Mouse (Mus musculus): Measurements from ENCODE around the gene Cldn10. TPM values are rescaled to one million over a fixed set of nuclear protein-coding genes. Genes with fewer than 3 reads are reported as not detected.

The Cldn10 gene
- polyA plus RNA-seq, 1 experiment, result 1.3 TPM

- TF ChIP-seq POLR2A (IDR thresholded peaks at IDR 0.05; ENCODE audit: borderline replicate concordance, control insufficient read depth, low read depth, low read length), result no peak
- no peak for TF ChIP-seq CTCF (IDR thresholded peaks at IDR 0.05; ENCODE audit: control insufficient read depth, insufficient read depth, low read length)
- 74% methylated on average over 3 of the region's 3 CpGs for WGBS
- Histone ChIP-seq H3K4me1 (ENCODE audit: control insufficient read depth, insufficient read depth, low read length) (no peaks in the 10 kb centered on the region; the same call in 1 of the 2 replicates), H3K4me3 (replicated peaks; ENCODE audit: control insufficient read depth, low read depth, low read length) (no peak overlapping the region), H3K27ac (ENCODE audit: control insufficient read depth, insufficient read depth, low read depth, low read length, poor library complexity) (no peak overlapping the region)
Measured at GRCm38 (mm10) chr14:118903397-118903796, 115.7 kb downstream of the Cldn10 start.

GRCm38 (mm10) chr14:118903867-118904562, 116.3 kb downstream of the Cldn10 start:
- 70% methylated on average over 6 of the region's 6 CpGs for WGBS
- TF ChIP-seq POLR2A (IDR thresholded peaks at IDR 0.05; ENCODE audit: borderline replicate concordance, control insufficient read depth, low read depth, low read length), result no peak
- no peak for TF ChIP-seq CTCF (IDR thresholded peaks at IDR 0.05; ENCODE audit: control insufficient read depth, insufficient read depth, low read length)
- no peak overlapping the region for H3K4me3 ChIP-seq (replicated peaks; ENCODE audit: control insufficient read depth, low read depth, low read length)
- H3K4me1 ChIP-seq (ENCODE audit: control insufficient read depth, insufficient read depth, low read length), result no peaks in the 10 kb centered on the region; the same call in 1 of the 2 replicates
- H3K27ac ChIP-seq (ENCODE audit: control insufficient read depth, insufficient read depth, low read depth, low read length, poor library complexity), result no peak overlapping the region

- H3K27ac ChIP-seq (ENCODE audit: control insufficient read depth, insufficient read depth, low read depth, low read length, poor library complexity), result no peak overlapping the region
- 73% methylated on average over 8 of the region's 8 CpGs for WGBS
- H3K4me3 ChIP-seq (replicated peaks; ENCODE audit: control insufficient read depth, low read depth, low read length), result no peak overlapping the region
- no peaks in the 10 kb centered on the region; the same call in 1 of the 2 replicates for H3K4me1 ChIP-seq (ENCODE audit: control insufficient read depth, insufficient read depth, low read length)
- TF ChIP-seq POLR2A (IDR thresholded peaks at IDR 0.05; ENCODE audit: borderline replicate concordance, control insufficient read depth, low read depth, low read length) (no peak), CTCF (IDR thresholded peaks at IDR 0.05; ENCODE audit: control insufficient read depth, insufficient read depth, low read length) (no peak)
Measured at GRCm38 (mm10) chr14:118907592-118907991, 119.9 kb downstream of the Cldn10 start.

GRCm38 (mm10) chr14:118909872-118910271, 122.2 kb downstream of the Cldn10 start:
- no peak overlapping the region for H3K4me3 ChIP-seq (replicated peaks; ENCODE audit: control insufficient read depth, low read depth, low read length)
- 78% methylated on average over 8 of the region's 8 CpGs for WGBS
- no peaks in the 10 kb centered on the region; the same call in 1 of the 2 replicates for H3K4me1 ChIP-seq (ENCODE audit: control insufficient read depth, insufficient read depth, low read length)
- TF ChIP-seq POLR2A (IDR thresholded peaks at IDR 0.05; ENCODE audit: borderline replicate concordance, control insufficient read depth, low read depth, low read length) (no peak), CTCF (IDR thresholded peaks at IDR 0.05; ENCODE audit: control insufficient read depth, insufficient read depth, low read length) (no peak)
- H3K27ac ChIP-seq (ENCODE audit: control insufficient read depth, insufficient read depth, low read depth, low read length, poor library complexity), result no peak overlapping the region

- Histone ChIP-seq H3K4me3 (replicated peaks; ENCODE audit: control insufficient read depth, low read depth, low read length) (peak overlapping the region; percentile 58), H3K27ac (ENCODE audit: control insufficient read depth, insufficient read depth, low read depth, low read length, poor library complexity) (no peak overlapping the region), H3K4me1 (ENCODE audit: control insufficient read depth, insufficient read depth, low read length) (no peaks in the 10 kb centered on the region; the same call in 1 of the 2 replicates)
- TF ChIP-seq CTCF (IDR thresholded peaks at IDR 0.05; ENCODE audit: control insufficient read depth, insufficient read depth, low read length) (peak; percentile 55; the same call in 1 of the 2 replicates), POLR2A (IDR thresholded peaks at IDR 0.05; ENCODE audit: borderline replicate concordance, control insufficient read depth, low read depth, low read length) (no peak)
- WGBS, result 28% methylated on average over 29 of the region's 29 CpGs
Measured at GRCm38 (mm10) chr14:118910332-118911222, 122.9 kb downstream of the Cldn10 start.

GRCm38 (mm10) chr14:118911521-118911920, 123.8 kb downstream of the Cldn10 start:
- Histone ChIP-seq H3K4me3 (replicated peaks; ENCODE audit: control insufficient read depth, low read depth, low read length) (no peak overlapping the region), H3K4me1 (ENCODE audit: control insufficient read depth, insufficient read depth, low read length) (no peaks in the 10 kb centered on the region; the same call in 1 of the 2 replicates), H3K27ac (ENCODE audit: control insufficient read depth, insufficient read depth, low read depth, low read length, poor library complexity) (no peak overlapping the region)
- 83% methylated on average over 6 of the region's 6 CpGs for WGBS
- TF ChIP-seq CTCF (IDR thresholded peaks at IDR 0.05; ENCODE audit: control insufficient read depth, insufficient read depth, low read length) (no peak), POLR2A (IDR thresholded peaks at IDR 0.05; ENCODE audit: borderline replicate concordance, control insufficient read depth, low read depth, low read length) (no peak)

- TF ChIP-seq CTCF (IDR thresholded peaks at IDR 0.05; ENCODE audit: control insufficient read depth, insufficient read depth, low read length) (no peak), POLR2A (IDR thresholded peaks at IDR 0.05; ENCODE audit: borderline replicate concordance, control insufficient read depth, low read depth, low read length) (no peak)
- Histone ChIP-seq H3K4me3 (replicated peaks; ENCODE audit: control insufficient read depth, low read depth, low read length) (no peak overlapping the region), H3K27ac (ENCODE audit: control insufficient read depth, insufficient read depth, low read depth, low read length, poor library complexity) (no peak overlapping the region), H3K4me1 (ENCODE audit: control insufficient read depth, insufficient read depth, low read length) (no peaks in the 10 kb centered on the region)
- 43% methylated on average over 5 of the region's 5 CpGs for WGBS
Measured at GRCm38 (mm10) chr14:118913651-118914050, 125.9 kb downstream of the Cldn10 start.

GRCm38 (mm10) chr14:118919025-118919424, 131.3 kb downstream of the Cldn10 start:
- TF ChIP-seq CTCF (IDR thresholded peaks at IDR 0.05; ENCODE audit: control insufficient read depth, insufficient read depth, low read length) (0 out of 2 replicates have a peak, but pooled peaks have one; percentile 7), POLR2A (IDR thresholded peaks at IDR 0.05; ENCODE audit: borderline replicate concordance, control insufficient read depth, low read depth, low read length) (no peak)
- H3K4me3 ChIP-seq (replicated peaks; ENCODE audit: control insufficient read depth, low read depth, low read length), result no peak overlapping the region
- 62% methylated on average over 8 of the region's 8 CpGs for WGBS
- H3K27ac ChIP-seq (ENCODE audit: control insufficient read depth, insufficient read depth, low read depth, low read length, poor library complexity), result no peak overlapping the region
- H3K4me1 ChIP-seq (ENCODE audit: control insufficient read depth, insufficient read depth, low read length), result no peaks in the 10 kb centered on the region; the same call in 1 of the 2 replicates
